Mouse (Mus musculus) testis, adult 2 months (tissue): ENCODE measurements around the gene Hdac9.

ENCODE experiments used
- CTCF ChIP-seq: fragments of 200-500 bp; IDR thresholded peaks from 2 replicates; pipeline ENCODE4 v1.5.1; 2012; ENCODE audit warnings: low read depth, mild to moderate bottlenecking, inconsistent platforms, low read length, moderate library complexity; ENCODE audit not compliant: control insufficient read depth, insufficient read depth, insufficient replicate concordance
- POLR2A ChIP-seq: fragments of 200-500 bp; IDR thresholded peaks from 2 replicates; pipeline ENCODE4 v1.6.1; 2012; ENCODE audit warnings: low read depth, mild to moderate bottlenecking, inconsistent platforms, low read length, moderate library complexity; ENCODE audit not compliant: control insufficient read depth

- TF ChIP-seq POLR2A (no peak), CTCF (no peak)
Measured at GRCm38 (mm10) chr12:34452643-34453042, 464.3 kb downstream of the Hdac9 start.
